Mouse (Mus musculus) cerebellum, adult 11-12 months (tissue): Measurements from ENCODE around the gene Ubxn11.

Source experiments
- DNase-seq: peaks from one replicate; pipeline ENCODE4 v3.0.0; 2022

Gene Ubxn11

GRCm38 (mm10) chr4:134153656-134154055 is 51.3 kb downstream of the Ubxn11 start:
- DNase-seq: no peak

GRCm38 (mm10) chr4:134154354-134154753 is 52.0 kb downstream of the Ubxn11 start:
- no peak for DNase-seq

GRCm38 (mm10) chr4:134155531-134155930 is 53.2 kb downstream of the Ubxn11 start:
- DNase-seq: no peak

- no peak for DNase-seq
These were observed 53.6 kb downstream of the Ubxn11 start for GRCm38 (mm10) chr4:134155961-134156465.

GRCm38 (mm10) chr4:134156744-134157143 is 54.4 kb downstream of the Ubxn11 start:
- no peak for DNase-seq

GRCm38 (mm10) chr4:134157558-134157957 is 55.2 kb downstream of the Ubxn11 start:
- DNase-seq: no peak

GRCm38 (mm10) chr4:134158774-134159173 is 56.4 kb downstream of the Ubxn11 start:
- DNase-seq: no peak

- DNase-seq: peak; percentile 39
These were observed 57.7 kb downstream of the Ubxn11 start for GRCm38 (mm10) chr4:134160071-134160470.

GRCm38 (mm10) chr4:134164591-134164990 is 62.2 kb downstream of the Ubxn11 start:
- DNase-seq: no peak

GRCm38 (mm10) chr4:134165024-134165423 is 62.7 kb downstream of the Ubxn11 start:
- DNase-seq: no peak

- no peak for DNase-seq
These were observed 63.4 kb downstream of the Ubxn11 start for GRCm38 (mm10) chr4:134165548-134166465.

- DNase-seq: no peak
These were observed 64.5 kb downstream of the Ubxn11 start for GRCm38 (mm10) chr4:134166906-134167305.

- DNase-seq: no peak
These were observed 70.0 kb downstream of the Ubxn11 start for GRCm38 (mm10) chr4:134172391-134172790.
